Mouse (Mus musculus) lung, adult 2 months (tissue): ENCODE data around the gene Lrsam1.

ENCODE experiments used
- CTCF ChIP-seq: fragments of 200-500 bp; IDR thresholded peaks from 2 replicates; pipeline ENCODE4 v1.5.1; 2011; ENCODE audit warnings: mild to moderate bottlenecking, low read length, control low read depth; ENCODE audit not compliant: insufficient read depth
- POLR2A ChIP-seq: fragments of 200-500 bp; IDR thresholded peaks from 2 replicates; pipeline ENCODE4 v1.6.1; 2011; ENCODE audit warnings: low read depth, mild to moderate bottlenecking, control low read depth, low read length, borderline replicate concordance; ENCODE audit errors: extremely low read depth

- TF ChIP-seq POLR2A = no peak
- TF ChIP-seq CTCF = no peak
Measured at GRCm38 (mm10) chr2:32926330-32927075, 34.9 kb downstream of the Lrsam1 start.
